In genomic region chr13:54813381-54813780, GRCm38 (mm10) we compare ENCODE assay signal across 33 mouse cellular contexts. TPM values are rescaled to one million over a fixed set of nuclear protein-coding genes. Genes with fewer than 3 reads are reported as not detected.
DNase-seq lines count a peak whose midpoint lies in the region; ATAC-seq and TF ChIP-seq lines count a peak whose summit lies in the region.
"Had no signal": no experiment of that assay in that cellular context is flagged by ENCODE, and none has a peak within 500 bp of the region (broad histone marks: within the 10 kb centered on the region; RNA-seq: fewer than 3 reads in every experiment).

No protein-coding gene starts in this region.

- TF ChIP-seq CTCF in C2C12 (IDR thresholded peaks at IDR 0.05; ENCODE audit: control insufficient read depth, insufficient read depth, insufficient read length): no peak

- DNase-seq in 3T3-L1 (ENCODE audit: low read depth, low spot score): peak; percentile 77
- peak; percentile 75 for DNase-seq in MN1 (ENCODE audit: low spot score)
- DNase-seq in brain, adult 2 months (ENCODE audit: low read depth, low spot score): peak; percentile 75
- no peak for DNase-seq in layer of hippocampus, postnatal 25 days (ENCODE audit: extremely low spot score in 1 of 2, low spot score in 1 of 2)
- no peak for DNase-seq in gastrocnemius, postnatal 4 days (ENCODE audit: low spot score in 2 of 2)
- no peak for DNase-seq in hindbrain, embryonic 11.5 days (ENCODE audit: low spot score)
- DNase-seq: adrenal gland, adult 8-10 months; adrenal gland, postnatal 14 days; adrenal gland, postnatal 36 days; B cell, adult 2 months; cerebellum, adult 11 months; cerebellum, adult 18-20 months; cerebellum, adult 8-10 months; cerebellum, adult 9-11 months; cerebellum, postnatal 14 days; cerebellum, postnatal 36 days; embryo, embryonic 11 days had no signal

- no peaks in the 10 kb centered on the region for H3K36me3 ChIP-seq in C2C12 (ENCODE audit: control insufficient read depth, insufficient read depth)
- no peaks in the 10 kb centered on the region for H3K36me3 ChIP-seq in hindbrain, embryonic 11.5 days (ENCODE audit: control insufficient read depth, insufficient read depth, low read length)
- H3K36me3 ChIP-seq: embryonic facial prominence, embryonic 13.5 days; embryonic facial prominence, embryonic 15.5 days; forebrain, embryonic 10.5 days; forebrain, embryonic 12.5 days; G1E had no signal

- H3K4me2 ChIP-seq in hindbrain, embryonic 11.5 days (replicated peaks; ENCODE audit: low read depth, low read length): no peak overlapping the region
- H3K4me2 ChIP-seq: embryonic facial prominence, embryonic 13.5 days; embryonic facial prominence, embryonic 15.5 days; forebrain, embryonic 12.5 days had no signal

- no peaks in the 10 kb centered on the region for H3K9me3 ChIP-seq in hindbrain, embryonic 11.5 days (ENCODE audit: control insufficient read depth, low read length)
- H3K9me3 ChIP-seq: embryonic facial prominence, embryonic 13.5 days; embryonic facial prominence, embryonic 15.5 days; forebrain, embryonic 10.5 days; forebrain, embryonic 12.5 days; G1E had no signal

- 91% methylated on average over 9 of the region's 9 CpGs for WGBS in hindbrain, embryonic 11.5 days

- H3K4me1 ChIP-seq in hindbrain, embryonic 11.5 days (replicated peaks; ENCODE audit: control insufficient read depth, insufficient read depth, low read length): peaks cover 2% of the 10 kb centered on the region; the same call in 1 of the 2 replicates
- H3K4me1 ChIP-seq: embryonic facial prominence, embryonic 13.5 days; embryonic facial prominence, embryonic 15.5 days had no signal

- H3K79me3 ChIP-seq in C2C12 (ENCODE audit: low read depth): no peaks in the 10 kb centered on the region

- H3K9ac ChIP-seq in hindbrain, embryonic 11.5 days (ENCODE audit: low read depth, low read length): no peak overlapping the region
- H3K9ac ChIP-seq: embryonic facial prominence, embryonic 13.5 days; embryonic facial prominence, embryonic 15.5 days; forebrain, embryonic 12.5 days had no signal

- H3K79me2 ChIP-seq in C2C12 (ENCODE audit: control insufficient read depth, insufficient read depth): no peaks in the 10 kb centered on the region

- H3K27ac ChIP-seq in hindbrain, embryonic 11.5 days (ENCODE audit: low read depth, low read length): no peak overlapping the region
- H3K27ac ChIP-seq: embryonic facial prominence, embryonic 13.5 days; embryonic facial prominence, embryonic 15.5 days; forebrain, embryonic 10.5 days; forebrain, embryonic 12.5 days had no signal

- ATAC-seq in hindbrain, embryonic 11.5 days (ENCODE audit: low FRiP score): no peak
- ATAC-seq: activated CD4-positive, CD25-positive, alpha-beta regulatory T cell, adult 4 months; forebrain, embryonic 14.5 days; forebrain, embryonic 16.5 days; Patski had no signal

- no peak overlapping the region for H3K4me3 ChIP-seq in C2C12 (ENCODE audit: insufficient read depth, poor library complexity, severe bottlenecking)
- H3K4me3 ChIP-seq in hindbrain, embryonic 11.5 days (ENCODE audit: low read depth, low read length): no peak overlapping the region
- H3K4me3 ChIP-seq: embryonic facial prominence, embryonic 13.5 days; embryonic facial prominence, embryonic 15.5 days; erythroblast, embryonic 14.5 days; forebrain, embryonic 10.5 days; forebrain, embryonic 12.5 days had no signal

- no peaks in the 10 kb centered on the region for H3K27me3 ChIP-seq in C2C12 (ENCODE audit: control insufficient read depth, insufficient read depth, insufficient read length)
- H3K27me3 ChIP-seq in hindbrain, embryonic 11.5 days (ENCODE audit: control insufficient read depth, insufficient read depth, low read length): no peaks in the 10 kb centered on the region; the same call in 1 of the 2 replicates
- H3K27me3 ChIP-seq: embryonic facial prominence, embryonic 13.5 days; embryonic facial prominence, embryonic 15.5 days; Patski had no signal

- H3ac ChIP-seq in C2C12 (ENCODE audit: control insufficient read depth, insufficient read length, low read depth): no peak overlapping the region

TF ChIP-seq in C2C12, 6 proteins besides CTCF, POLR2A, EP300 and RAD21:
- peak; percentile 89 for TF ChIP-seq FOSL1 (IDR thresholded peaks at IDR 0.05; ENCODE audit: insufficient read depth, low read length, poor library complexity, severe bottlenecking)
- no peak for TF ChIP-seq CEBPB (IDR thresholded peaks at IDR 0.05; ENCODE audit: low read depth)
TF ChIP-seq in C2C12: peak in this region for 1.

RNA-seq across cellular contexts. Expression of gene Tspan17, which starts 24.2 kb away (rescaled TPM):
- 26.6 TPM for polyA plus RNA-seq in C2C12 (2012; fragmentation: generic; extraction: Trizol)
- total RNA-seq in layer of hippocampus, postnatal 25 days (2021): 100 to 1,000 TPM in 1 of 2 experiments, 10 to 100 TPM in 1; 97.2 to 104 TPM
- total RNA-seq in gastrocnemius, postnatal 4 days (2021): 10 to 100 TPM; 27.8 to 28.0 TPM
- polyA plus RNA-seq in hindbrain, embryonic 11.5 days (2014; fragmentation: Nextera tagmentation; extraction: Ambion mirVana): 12.0 and 13.2 TPM in 2 replicates
- polyA plus RNA-seq: erythroblast, embryonic 14.5 days had no signal

RNA-seq across cellular contexts. Expression of gene Eif4e1b, which starts 29.6 kb away (rescaled TPM):
- not detected for polyA plus RNA-seq in C2C12 (2012; fragmentation: generic; extraction: Trizol)
- not detected for total RNA-seq in layer of hippocampus, postnatal 25 days (2021)
- not detected for total RNA-seq in gastrocnemius, postnatal 4 days (2021)
- polyA plus RNA-seq in hindbrain, embryonic 11.5 days (2014; fragmentation: Nextera tagmentation; extraction: Ambion mirVana): not detected in 2 replicates
- total RNA-seq: adrenal gland, adult 18-20 months; adrenal gland, adult 8-10 months; adrenal gland, postnatal 14 days; adrenal gland, postnatal 36 days; common myeloid progenitor, adult 5-6 weeks had no signal
- polyA plus RNA-seq: activated CD4-positive, CD25-positive, alpha-beta regulatory T cell, adult 4 months; brain, embryonic 14.5 days; embryonic facial prominence, embryonic 11.5 days; embryonic facial prominence, embryonic 13.5 days; embryonic facial prominence, embryonic 15.5 days; erythroblast, embryonic 14.5 days; forebrain, embryonic 10.5 days; forebrain, embryonic 12.5 days; forebrain, embryonic 14.5 days; forebrain, embryonic 16.5 days; frontal cortex, adult 2 months; G1E; Patski had no signal

RNA-seq across cellular contexts. Expression of gene Sncb, which starts 47.0 kb away (rescaled TPM):
- not detected for polyA plus RNA-seq in C2C12 (2012; fragmentation: generic; extraction: Trizol)
- 100 to 1,000 TPM; 652 to 677 TPM for total RNA-seq in layer of hippocampus, postnatal 25 days (2021)
- total RNA-seq in gastrocnemius, postnatal 4 days (2021): under 1 TPM in 1 of 2 experiments, not detected in 1; 0.20 TPM
- 2.3 and 2.5 TPM in 2 replicates for polyA plus RNA-seq in hindbrain, embryonic 11.5 days (2014; fragmentation: Nextera tagmentation; extraction: Ambion mirVana)
- total RNA-seq: common myeloid progenitor, adult 5-6 weeks; G1E had no signal
- polyA plus RNA-seq: erythroblast, embryonic 14.5 days; G1E; Patski had no signal

Comparison
In these comparisons a context has a peak if more than half of its experiments do, and no peak if none do; other contexts are left out.
1. DNase-seq: peak in 3T3-L1 (single experiment), MN1 (single experiment) and brain, adult 2 months (single experiment); none in layer of hippocampus, postnatal 25 days (0 of 2), gastrocnemius, postnatal 4 days (0 of 2) and hindbrain, embryonic 11.5 days (single experiment).
2. RNA of gene Sncb, which starts 47.0 kb away (total RNA-seq): 652 to 677 TPM in layer of hippocampus, postnatal 25 days; 0.20 TPM in gastrocnemius, postnatal 4 days; every median in the first group is over 100 times any median in the second.